Mouse (Mus musculus): ENCODE measurements around the gene Mok.
A peak's percentile ranks its signal among the peaks of the same experiment; 100 is the strongest.

Mok gene

DNA sequence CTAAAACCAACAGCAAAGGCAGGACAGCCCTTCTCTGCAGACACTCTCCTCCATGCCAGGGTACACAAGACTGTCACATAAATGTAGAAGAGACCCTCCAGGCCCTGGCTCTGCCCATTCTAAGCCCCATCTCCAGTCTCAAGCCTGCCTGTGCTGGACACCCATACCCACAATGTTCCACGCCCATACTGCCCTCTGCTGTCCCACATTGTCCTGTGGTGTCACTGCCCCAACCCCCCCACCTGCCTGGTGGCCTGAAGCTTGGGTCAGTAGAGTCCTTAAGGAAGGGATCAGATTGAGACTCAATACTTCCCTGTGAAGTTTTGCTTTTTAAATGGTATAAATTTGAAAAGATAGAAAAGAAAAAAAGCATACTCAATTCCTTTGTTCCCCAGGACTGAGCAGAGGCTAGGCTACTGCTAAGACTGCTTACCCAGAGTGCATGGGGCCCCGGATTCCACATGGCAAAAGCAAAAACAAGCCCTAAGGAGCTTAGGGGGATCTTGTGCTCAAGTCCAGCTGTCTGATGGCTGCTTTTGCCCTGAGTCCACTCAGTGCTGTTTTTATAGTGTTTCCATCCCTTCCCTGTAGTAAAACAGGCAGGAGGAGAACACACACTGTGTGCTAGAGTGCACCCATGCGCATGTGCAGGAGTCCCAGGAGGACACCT is 34.3 kb downstream of the Mok start:
- DNase-seq = peak; percentile 51

DNA sequence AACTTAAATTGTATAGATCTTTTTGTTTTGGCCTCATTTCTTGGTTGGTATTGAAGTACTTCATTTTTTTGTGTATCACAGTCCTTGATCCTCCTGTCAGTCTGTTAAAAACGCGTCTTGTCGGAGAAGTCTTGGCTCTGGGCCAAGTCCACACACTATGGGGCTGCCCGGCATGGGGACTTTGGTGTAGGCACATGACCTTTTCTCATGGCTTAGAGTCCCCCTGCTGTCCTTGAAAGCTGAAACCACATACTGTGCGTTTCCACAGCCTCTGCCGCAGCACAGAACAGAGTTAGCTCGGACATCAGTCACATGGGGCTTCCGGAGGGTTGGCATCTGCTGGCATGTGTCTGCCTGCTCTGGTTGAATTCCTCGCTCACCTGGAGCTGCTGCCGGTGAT is 36.5 kb downstream of the Mok start:
- no peak for DNase-seq

DNA sequence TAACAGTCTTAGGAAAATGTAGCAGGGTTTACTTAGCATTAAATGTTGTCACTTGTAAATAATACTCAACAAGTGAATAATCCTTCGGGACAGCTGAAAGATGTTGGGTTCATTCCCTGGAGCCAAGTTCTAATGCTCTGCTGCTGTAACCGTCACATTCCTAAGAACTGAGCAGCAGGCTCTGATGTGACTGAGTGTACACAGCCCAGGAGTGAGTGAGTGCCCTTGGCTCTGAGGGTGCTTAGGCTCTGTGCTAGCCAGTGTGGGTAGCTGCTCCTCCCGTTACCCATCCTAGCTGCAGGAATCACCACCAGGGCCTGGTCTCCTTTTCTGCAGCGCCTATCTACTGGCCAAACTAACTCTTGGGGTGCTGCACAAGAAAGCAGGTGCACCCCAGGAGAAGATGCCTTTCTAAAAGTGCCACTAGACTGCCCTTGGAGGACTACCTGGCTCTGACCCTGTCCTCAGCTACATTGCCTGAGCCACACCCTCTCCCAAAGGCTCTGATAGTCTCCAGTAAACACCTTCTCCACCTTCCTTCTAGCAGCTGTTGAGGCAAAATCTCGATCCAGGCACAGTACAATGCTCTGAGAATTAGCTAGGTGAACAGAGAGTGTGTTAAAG is 38.0 kb downstream of the Mok start:
- no peak for DNase-seq

- no peak for DNase-seq
These were observed 38.8 kb downstream of the Mok start for GRCm38 (mm10) chr12:110801876-110802464.

DNA sequence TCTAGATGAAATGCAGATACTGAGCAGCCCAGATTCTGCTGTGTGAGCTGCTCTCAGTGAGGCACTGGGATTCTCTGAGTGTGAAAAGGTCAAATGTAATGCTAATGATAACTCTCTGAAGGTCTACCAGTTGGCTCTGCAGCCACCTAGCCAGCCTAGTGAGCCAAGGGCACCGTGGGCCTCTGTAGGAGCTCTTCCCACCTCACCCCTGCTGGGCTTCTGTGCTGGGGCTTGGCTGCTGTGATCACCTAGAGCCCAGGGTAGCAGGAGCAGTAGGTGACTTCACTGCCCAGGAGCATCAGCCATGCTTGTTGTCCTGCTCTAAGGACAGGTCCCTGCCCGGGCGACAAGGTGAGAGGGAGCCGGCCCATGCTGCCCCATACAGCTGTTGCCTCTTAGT is 41.5 kb downstream of the Mok start:
- no peak for DNase-seq

DNA sequence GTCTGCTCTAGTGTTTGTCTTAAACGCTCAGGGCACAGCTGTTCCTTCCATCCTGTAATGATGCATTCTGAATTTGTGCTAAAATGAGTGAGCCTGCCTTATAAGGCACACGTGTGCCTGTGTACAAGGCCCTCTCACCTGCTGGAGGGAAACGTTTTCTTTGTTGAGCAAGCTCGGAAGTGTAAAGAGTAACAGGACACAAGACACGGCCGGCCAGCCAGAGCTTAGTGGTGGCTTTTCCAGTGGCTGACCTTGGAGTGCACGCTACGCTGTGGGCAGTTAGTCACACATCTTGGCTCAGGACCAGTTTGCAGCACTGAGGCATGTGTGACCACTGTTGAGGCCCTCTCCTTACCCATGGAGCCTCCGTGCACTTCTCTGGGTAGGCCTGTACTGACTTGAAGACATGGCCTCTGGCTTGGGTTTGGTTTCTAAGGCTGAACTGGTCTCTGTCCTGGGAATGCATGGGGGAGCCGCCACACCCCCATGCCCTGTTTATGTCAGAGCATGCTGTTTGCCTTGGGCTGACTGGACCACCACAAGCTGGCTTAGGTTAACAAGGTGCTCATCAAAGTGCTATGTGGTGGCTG is 42.8 kb downstream of the Mok start:
- peak; percentile 63 for DNase-seq

DNA sequence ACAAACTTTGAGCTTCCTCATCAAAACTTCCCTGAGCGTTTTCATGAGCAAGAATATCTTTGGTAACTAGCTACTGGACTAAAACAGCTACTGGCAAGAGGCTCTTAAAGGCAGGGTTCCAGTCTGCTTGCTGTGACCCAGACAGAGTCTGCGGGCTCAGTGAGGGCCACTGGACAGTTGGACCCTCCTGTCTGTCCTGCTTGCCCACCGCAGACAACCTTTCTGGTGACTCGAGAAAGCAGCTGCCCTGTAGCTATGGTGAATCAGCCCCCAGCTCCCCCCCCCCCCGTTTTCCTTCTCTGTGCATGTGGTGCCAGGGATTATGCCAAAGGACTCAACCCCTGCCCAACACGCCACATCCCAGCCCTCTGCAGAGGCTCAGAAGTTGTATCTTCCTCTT is 43.5 kb downstream of the Mok start:
- DNase-seq = no peak

- peak; percentile 32 for DNase-seq
These were observed 44.0 kb downstream of the Mok start for GRCm38 (mm10) chr12:110796748-110797147.

DNA sequence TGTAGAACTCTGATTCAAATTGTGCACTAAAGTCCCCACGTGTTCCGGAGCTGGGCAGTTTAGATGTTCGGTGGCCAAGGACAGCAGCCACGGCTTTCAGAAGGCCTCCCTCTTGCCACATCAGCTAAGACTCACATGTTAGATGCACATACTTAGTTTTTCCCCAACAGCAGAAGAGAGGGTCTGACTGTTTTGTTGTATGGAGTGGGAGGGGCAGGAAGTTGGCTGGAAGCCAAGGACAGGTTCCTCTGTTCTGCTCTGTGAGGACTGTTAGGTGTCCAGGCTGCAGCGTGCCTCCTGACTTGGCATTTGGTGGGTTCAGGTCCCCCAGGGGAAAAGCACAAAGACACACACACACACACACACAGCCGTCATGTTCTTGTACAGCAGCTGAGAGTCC is 45.7 kb downstream of the Mok start:
- DNase-seq = no peak

DNA sequence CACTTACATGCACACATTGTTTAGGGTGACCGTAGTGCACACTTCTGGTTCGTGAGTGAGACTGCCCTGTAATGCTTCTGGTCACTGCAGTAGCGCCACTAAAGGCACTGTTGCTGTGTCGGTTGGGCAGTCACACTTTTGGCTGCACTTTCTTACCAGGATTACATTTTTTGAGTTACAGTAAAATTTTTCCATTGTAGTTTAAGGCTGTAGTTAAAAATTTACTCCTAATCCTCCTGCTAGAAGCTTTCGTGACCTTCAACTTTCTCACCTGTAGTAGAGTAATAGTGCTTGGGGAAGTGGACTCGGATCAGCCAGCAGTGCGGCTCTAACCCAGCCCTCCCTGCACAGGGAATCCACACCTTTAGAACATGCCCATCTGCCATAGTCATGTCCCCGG is 49.7 kb downstream of the Mok start:
- peak; percentile 59 for DNase-seq

GRCm38 (mm10) chr12:110790580-110790979 is 50.2 kb downstream of the Mok start:
- no peak for DNase-seq

DNA sequence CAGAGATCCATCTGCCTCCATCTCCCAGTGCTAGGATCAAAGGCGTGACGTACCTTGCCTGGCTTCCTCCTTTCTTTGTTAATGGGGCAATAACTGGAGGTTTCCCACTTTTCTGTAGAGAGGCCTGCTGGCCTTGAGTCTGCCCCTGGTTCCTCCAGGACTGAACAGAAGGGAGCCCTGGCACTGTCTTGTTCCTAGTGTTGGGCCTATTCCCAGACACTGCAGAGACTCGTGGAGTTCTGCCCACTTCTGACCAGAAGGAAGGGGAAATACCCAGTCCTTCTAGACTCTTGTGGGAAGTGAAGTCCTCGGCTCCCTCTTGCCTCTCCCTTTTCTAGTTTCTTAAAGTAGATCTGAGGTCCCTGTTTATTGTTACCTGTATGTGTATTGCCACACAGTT is 54.5 kb downstream of the Mok start:
- DNase-seq = no peak

DNA sequence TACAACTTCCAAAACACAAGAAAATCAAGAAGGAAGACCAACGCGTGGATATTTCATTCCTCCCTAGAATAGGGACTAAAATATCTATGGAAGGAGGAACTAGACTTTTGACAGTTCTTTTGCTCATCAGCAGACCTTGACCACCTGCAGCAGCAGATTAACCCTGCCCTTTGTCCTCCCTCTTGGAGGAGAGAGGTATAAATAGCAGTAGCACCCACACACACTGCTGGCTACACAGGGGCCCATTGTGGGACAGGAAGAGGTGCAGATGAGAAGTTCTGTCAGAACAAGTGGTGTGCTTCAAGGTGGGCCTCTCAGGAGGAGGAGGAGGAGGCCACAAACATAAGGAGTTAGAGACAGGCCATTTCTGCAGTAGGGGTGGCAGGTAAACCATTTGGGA is 56.5 kb downstream of the Mok start:
- peak; percentile 34 for DNase-seq

GRCm38 (mm10) chr12:110782278-110782677 is 58.5 kb downstream of the Mok start:
- no peak for DNase-seq

DNA sequence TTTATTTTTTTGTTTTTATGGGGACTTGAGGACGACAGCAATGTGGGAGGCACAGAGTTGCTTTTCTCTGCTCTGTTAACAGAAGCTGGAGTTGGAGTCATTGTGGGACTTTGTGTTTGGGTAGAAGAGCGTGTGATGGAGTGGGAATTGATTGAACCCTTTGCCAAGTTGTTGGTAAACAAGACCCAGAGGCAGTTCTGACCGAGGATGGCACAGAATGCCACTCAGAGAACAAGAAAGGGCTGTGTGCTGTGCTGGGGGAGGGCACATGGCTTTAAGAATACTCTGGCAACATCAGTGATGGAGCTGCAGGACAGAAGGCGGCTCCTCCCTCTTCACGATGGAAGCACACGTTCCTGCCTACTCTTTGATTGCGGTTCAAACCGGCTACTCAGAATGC is 59.6 kb downstream of the Mok start:
- no peak for DNase-seq

GRCm38 (mm10) chr12:110779296-110779695 is 61.4 kb downstream of the Mok start:
- no peak for DNase-seq

- DNase-seq = no peak
These were observed 62.9 kb downstream of the Mok start for GRCm38 (mm10) chr12:110777853-110778252.

DNA sequence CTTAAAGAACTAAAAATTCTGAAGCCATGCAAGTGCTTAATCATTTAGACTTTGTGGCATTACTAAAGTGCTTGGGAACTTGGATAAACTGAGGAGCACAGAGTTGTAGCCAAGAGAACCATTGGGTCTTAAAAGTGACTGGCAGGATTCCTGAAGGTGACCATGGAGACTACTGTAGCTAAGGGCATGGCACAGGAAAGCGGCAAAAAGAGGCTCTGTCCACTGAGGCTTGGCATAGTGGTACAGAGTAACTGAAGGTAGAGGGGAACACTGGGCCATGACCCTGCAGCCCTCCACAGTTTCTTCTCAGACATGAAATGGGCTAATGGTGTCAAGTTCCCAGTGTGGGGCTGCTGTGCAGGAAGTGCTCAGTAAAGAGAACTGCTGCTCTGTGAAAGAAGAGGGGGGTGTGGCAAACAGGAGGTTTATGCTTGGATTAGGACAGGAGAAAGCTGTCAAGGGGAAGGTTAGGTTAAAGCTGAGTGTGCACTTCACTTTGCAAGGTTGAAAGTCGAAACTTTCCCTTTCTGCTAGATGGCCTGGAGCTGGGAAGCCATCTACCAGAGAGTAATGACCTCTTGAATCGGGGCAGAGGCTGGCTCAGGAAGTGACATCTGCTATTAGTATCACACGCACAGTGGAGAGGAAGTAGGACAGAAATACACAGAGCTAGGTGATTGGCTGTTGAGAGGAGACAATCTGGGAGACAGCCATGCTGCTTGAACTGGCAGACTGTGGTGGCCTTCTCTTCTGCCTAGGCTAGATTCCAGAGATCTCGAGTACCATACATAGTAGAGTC is 64.9 kb downstream of the Mok start:
- peak; percentile 39 for DNase-seq

DNA sequence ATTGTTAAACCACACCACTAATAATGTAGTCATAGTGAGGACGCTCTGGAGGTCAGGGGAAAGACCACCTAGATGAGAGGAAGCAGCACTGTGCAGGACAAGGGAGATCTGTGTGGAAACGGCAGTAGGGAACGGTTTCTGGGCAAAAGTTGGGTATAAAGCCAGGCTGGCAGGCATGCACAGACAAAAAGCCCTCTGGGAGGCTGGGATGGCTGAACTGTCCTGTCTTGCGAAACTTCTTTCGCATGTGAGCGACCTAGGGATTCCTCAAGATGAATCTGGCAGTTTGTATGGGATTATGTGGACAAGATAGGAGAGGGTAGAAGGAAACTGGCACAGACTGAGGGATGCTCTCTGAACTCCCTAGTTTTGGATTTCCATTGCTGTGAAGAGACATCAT is 68.8 kb downstream of the Mok start:
- DNase-seq = no peak

GRCm38 (mm10) chr12:110770479-110771247 is 70.1 kb downstream of the Mok start:
- DNase-seq = no peak

DNA sequence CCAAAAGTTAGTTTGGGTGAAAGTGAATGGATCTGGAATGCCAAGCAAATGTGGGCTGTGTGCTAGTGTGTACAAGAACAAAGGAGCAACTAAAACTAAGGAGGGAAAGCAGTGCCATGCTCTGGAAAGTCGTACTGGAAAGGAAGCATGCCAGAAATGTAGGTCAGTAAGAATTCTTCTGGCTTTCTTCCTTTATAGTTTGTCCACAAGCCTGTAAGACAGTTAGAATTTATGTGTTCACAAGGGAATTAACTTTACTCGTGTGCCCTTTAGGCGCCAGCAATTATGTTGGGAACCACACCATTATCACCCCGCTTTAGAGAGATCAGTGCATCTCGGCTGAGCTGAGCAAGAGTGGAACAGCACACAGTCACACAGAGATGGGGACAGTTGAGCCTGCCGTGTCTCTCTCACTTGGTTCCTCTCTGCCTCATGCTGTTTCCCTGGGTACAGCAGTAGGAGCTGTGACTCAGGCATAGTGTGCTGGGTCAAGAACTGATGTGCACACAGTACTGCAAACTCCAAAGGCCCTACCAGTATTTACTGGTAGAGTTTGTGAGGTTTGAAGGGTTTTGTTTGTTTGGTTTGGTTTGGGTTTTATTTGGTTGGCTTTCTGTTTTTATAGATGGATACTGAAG is 71.0 kb downstream of the Mok start:
- DNase-seq = no peak

- no peak for DNase-seq
These were observed 72.2 kb downstream of the Mok start for GRCm38 (mm10) chr12:110768562-110768961.

Data from kidney, adult 9 months (tissue).